Mouse (Mus musculus) kidney, embryonic 14.5 days (tissue): ENCODE results near the gene Prkacb. TPM values are rescaled to one million over a fixed set of nuclear protein-coding genes. Genes with fewer than 3 reads are reported as not detected.

Experiments used
- ATAC-seq: fragments of 200-750 bp; cut with Nextera tagmentation; 2 replicates; pipeline ENCODE4 v1.8.0; 2017; ENCODE audit warnings: moderate number of reproducible peaks, mild to moderate bottlenecking, moderate TSS enrichment, moderate library complexity; ENCODE audit not compliant: low FRiP score, low TSS enrichment
- H3K27ac ChIP-seq: fragments of 300-500 bp; sonication (generic); 2 replicates; pipeline ENCODE4 v1.5.1; 2014; ENCODE audit warnings: low read depth, mild to moderate bottlenecking, low read length, moderate library complexity, mixed read lengths
- H3K27me3 ChIP-seq: fragments of 300-500 bp; sonication (generic); 2 replicates; pipeline ENCODE4 v1.6.1; 2014; ENCODE audit warnings: mild to moderate bottlenecking, low read length; ENCODE audit not compliant: control insufficient read depth, insufficient read depth
- H3K36me3 ChIP-seq: fragments of 300-500 bp; sonication (generic); 2 replicates; pipeline ENCODE4 v1.6.1; 2014; ENCODE audit warnings: low read length, mixed read lengths; ENCODE audit not compliant: control insufficient read depth, insufficient read depth
- H3K4me1 ChIP-seq: fragments of 300-500 bp; sonication (generic); 2 replicates; pipeline ENCODE4 v1.6.1; 2014; ENCODE audit warnings: low read length, mixed read lengths; ENCODE audit not compliant: control insufficient read depth, insufficient read depth
- H3K4me2 ChIP-seq: fragments of 300-500 bp; sonication (generic); replicated peaks from 2 replicates; pipeline ENCODE4 v1.6.1; 2014; ENCODE audit warnings: low read depth, mild to moderate bottlenecking, low read length
- H3K4me3 ChIP-seq: fragments of 300-500 bp; sonication (generic); 2 replicates; pipeline ENCODE4 v1.5.1; 2014; ENCODE audit warnings: mild to moderate bottlenecking, low read length
- H3K9ac ChIP-seq: fragments of 300-500 bp; sonication (generic); 2 replicates; pipeline ENCODE4 v1.6.1; 2014; ENCODE audit warnings: low read depth, mild to moderate bottlenecking, low read length, moderate library complexity
- H3K9me3 ChIP-seq: fragments of 300-500 bp; sonication (generic); 2 replicates; pipeline ENCODE4 v1.6.1; 2016; ENCODE audit warnings: low read length; ENCODE audit not compliant: control insufficient read depth
- WGBS: fragments of 180-500 bp; shearing (Covaris S2); extraction: QIAGEN DNeasy Blood & Tissue Kit; methylation state at CpG from one replicate; pipeline ENCODE4 v1.1.7; 2014; 5-methylcytosine and 5-hydroxymethylcytosine counted together
- polyA plus RNA-seq: library from polyadenylated mRNA; unstranded; fragments of >200 nt; fragmentation: Nextera tagmentation; extraction: Ambion mirVana; gene quantifications from 2 replicates; pipeline ENCODE4 v1.2.1, GENCODE M21; 2014

Gene Prkacb
- 29.3 and 65.2 TPM in 2 replicates for polyA plus RNA-seq

DNA sequence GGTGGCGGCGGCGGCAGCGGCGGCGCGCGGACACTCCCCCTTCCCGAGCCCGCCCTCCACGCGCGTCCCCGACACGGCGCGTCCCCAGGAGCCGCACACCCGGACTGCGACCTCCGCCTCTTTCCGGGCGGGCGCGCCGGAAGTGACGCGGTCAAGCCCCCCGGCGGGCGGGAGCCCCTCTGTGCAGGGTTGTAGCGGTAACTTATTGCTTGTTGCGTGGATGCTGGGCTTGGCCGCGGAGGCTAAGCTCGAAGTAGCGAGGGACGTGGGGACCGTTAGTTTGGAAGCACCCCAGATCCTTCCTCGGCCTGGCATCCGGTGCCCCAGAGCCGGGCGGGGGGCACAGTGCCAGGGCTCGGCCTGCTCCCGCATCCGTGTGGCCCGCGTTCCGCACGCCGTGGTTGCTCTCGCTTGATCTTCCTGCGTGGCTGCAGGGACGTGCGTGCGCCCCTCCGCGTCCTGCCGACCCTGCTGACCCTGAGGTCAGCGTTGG is at the start of gene Prkacb:
Prkacb (minus strand) TSS at position 90 of the 493 bp plus-strand sequence.
- Histone ChIP-seq H3K4me1 (peaks cover 6% of the 10 kb centered on the region; the same call in 1 of the 2 replicates), H3K9me3 (no peaks in the 10 kb centered on the region), H3K4me3 (peak within 1 kb of the TSS; percentile 97), H3K9ac (peak within 1 kb of the TSS; percentile 97), H3K27ac (peak within 1 kb of the TSS; percentile 93), H3K27me3 (no peaks in the 10 kb centered on the region), H3K36me3 (peaks cover 3% of the 10 kb centered on the region; the same call in 1 of the 2 replicates), H3K4me2 (peak within 1 kb of the TSS; percentile 83)
- under 1% methylated on average over 32 of the region's 60 CpGs for WGBS
- ATAC-seq, result peak; percentile 98

DNA sequence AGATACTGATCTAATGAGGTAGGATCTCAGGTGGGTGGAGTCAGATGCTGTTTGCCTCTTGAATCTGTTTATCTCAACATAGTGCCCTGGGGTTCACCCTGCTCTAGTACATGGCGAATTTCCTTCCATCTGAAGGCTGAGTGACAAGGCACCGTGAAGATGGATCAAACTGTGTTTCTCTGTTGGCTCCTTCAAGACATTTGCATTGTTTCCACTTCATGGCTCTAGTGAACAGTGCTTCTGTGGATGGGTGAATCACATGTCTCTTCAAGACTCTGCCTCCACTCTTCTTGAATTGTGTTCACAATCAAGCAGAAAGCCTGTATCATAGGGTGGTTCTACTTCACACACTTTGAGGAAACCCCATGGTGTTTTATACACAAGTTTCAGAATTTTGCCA is 47.5 kb upstream of the Prkacb start:
- Histone ChIP-seq H3K4me2 (no peak overlapping the region), H3K36me3 (no peaks in the 10 kb centered on the region), H3K4me1 (no peaks in the 10 kb centered on the region), H3K27ac (no peak overlapping the region), H3K9ac (no peak overlapping the region), H3K4me3 (no peak overlapping the region), H3K27me3 (no peaks in the 10 kb centered on the region), H3K9me3 (no peaks in the 10 kb centered on the region)
- ATAC-seq, result no peak
- 83% methylated on average over 2 of the region's 2 CpGs for WGBS

DNA sequence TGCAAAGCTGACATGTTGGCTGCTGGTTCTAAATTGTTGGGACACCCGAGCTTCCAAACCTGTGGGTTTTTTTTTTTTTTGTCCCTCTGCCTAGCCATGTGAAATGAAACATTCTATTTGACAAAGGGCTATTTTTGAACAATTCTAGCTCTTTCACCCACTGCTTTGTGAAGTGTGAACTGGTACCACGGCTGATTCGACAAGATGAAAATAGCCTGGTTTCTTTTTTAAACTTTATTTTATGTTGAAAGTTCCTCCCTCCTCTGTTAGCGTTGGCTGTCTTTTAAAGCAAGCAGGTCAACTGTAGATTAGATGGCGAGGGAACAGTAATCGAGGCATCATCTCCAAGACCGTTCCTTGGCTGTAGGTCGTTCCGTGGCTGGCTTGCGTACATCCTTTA is 44.6 kb upstream of the Prkacb start:
- no peak for ATAC-seq
- Histone ChIP-seq H3K27me3 (peaks cover 5% of the 10 kb centered on the region; the same call in 1 of the 2 replicates), H3K27ac (no peak overlapping the region), H3K4me2 (no peak overlapping the region), H3K4me3 (no peak overlapping the region), H3K9me3 (no peaks in the 10 kb centered on the region), H3K4me1 (no peaks in the 10 kb centered on the region), H3K9ac (no peak overlapping the region), H3K36me3 (no peaks in the 10 kb centered on the region)
- 89% methylated on average over 10 of the region's 10 CpGs for WGBS

DNA sequence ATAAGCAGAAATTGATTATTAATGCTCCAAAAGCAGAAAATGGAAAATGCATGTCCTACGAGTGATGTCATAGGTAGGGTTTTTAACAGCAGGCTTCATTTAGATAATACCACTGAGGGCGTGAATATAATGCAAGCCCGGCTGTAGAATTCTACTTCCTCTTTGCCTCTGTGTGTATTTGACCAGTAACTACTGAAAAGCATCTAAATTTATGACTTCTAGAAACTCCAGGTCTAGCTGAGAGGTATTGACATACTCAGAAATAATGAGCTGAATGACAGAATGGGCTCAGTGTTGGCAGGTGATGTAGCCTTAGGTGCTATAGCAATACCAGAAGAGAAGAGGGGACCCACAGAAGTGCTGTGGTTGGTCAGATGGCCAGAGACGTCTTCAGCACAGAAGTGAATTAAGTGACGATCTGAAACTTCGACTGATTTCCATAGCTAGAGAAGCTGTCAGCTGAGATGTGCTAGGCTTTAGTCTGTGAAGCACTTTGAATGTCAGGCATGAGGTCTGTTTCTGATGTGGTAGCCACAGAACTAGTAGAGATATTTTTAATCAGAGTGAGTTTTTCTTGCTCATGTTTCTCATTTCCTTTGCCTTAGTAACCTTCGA is 41.8 kb upstream of the Prkacb start:
- H3K9ac ChIP-seq, result no peak overlapping the region

DNA sequence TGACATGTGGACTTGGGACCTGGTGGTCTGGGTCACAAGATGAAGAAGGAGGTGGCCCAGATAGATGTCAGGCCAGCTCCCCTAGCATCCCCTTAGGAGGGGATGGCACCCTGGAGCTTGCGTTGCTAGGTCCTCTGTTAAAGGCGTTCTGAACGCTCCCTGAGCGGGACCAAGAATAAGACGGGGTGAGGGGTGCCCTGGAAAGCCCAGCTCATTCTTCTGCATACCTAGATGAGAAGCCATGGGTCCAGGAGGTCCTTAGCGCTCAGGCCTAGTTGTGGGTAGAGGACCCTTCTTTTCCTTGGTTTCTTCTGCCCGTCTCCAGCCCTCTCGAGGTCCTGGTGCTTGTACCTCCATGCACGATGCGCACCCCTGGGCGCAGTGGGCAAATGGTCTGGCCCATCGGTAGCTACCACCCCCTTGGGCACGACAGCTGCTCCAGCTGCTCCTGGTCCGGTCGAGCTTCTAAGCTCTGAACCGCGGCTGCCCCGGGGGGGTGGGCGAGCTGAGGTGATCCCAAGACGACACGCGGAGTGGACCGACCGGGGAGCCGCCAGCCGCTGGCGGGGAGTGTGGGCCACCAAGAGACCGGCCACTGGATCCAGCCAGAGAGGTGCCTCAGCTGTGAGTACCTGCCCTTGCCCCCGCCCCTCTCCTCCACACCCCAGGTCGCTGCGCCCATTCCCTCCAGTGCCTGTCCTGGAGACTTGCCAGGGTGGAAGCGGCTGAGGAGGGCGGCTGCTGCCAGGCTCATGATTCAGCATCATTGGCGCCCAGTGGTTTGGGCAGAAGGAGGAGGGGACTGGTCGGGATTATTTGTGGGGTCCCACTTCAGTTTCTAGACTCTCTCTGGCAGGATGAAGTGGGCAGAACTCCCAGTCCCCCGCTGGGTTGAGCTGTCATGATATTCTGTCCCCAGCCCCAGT is 39.4 kb upstream of the Prkacb start, which contains the start of gene Ttll7:
Ttll7 (plus strand) TSS at position 402 of the 926 bp plus-strand sequence.
- H3K9ac ChIP-seq, result peak within 1 kb of the TSS; percentile 65
- no peaks in the 10 kb centered on the region for H3K9me3 ChIP-seq
- peak within 1 kb of the TSS; percentile 57 for H3K4me3 ChIP-seq
- peak within 1 kb of the TSS; percentile 66 for H3K4me2 ChIP-seq
- peaks cover 5% of the 10 kb centered on the region; the same call in 1 of the 2 replicates for H3K27me3 ChIP-seq
- no peaks in the 10 kb centered on the region for H3K36me3 ChIP-seq
- no peak within 1 kb of the TSS for H3K27ac ChIP-seq
- no peaks in the 10 kb centered on the region for H3K4me1 ChIP-seq
- peak; percentile 99 for ATAC-seq
- 1% methylated on average over 35 of the region's 36 CpGs for WGBS

More for the DNA sequence above, 41.8 kb upstream of the Prkacb start:
- Histone ChIP-seq H3K36me3 (no peaks in the 10 kb centered on the region), H3K9me3 (no peaks in the 10 kb centered on the region), H3K27ac (no peak overlapping the region), H3K4me3 (no peak overlapping the region), H3K27me3 (peaks cover 5% of the 10 kb centered on the region; the same call in 1 of the 2 replicates), H3K4me1 (no peaks in the 10 kb centered on the region), H3K4me2 (no peak overlapping the region)
- WGBS, result 89% methylated on average over 7 of the region's 7 CpGs
- no peak for ATAC-seq

DNA sequence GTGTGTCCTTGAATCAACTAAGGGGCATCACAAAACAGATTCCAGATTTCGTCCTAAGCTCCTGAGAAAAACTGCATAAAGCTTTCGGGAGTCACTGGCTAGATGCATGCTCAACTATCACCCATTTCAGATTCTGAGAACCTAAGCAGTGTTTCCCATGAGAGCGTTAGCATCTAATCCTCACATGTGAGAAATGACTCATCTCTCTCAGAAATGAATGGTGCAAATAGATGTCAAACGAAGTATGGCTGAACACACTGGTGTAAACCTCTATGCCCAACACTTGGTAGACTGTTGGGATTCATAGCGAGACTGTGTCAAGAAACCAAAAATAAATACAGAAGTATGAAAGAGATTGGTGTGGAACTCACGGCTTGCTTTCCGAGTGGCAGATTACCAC is 36.6 kb upstream of the Prkacb start:
- no peaks in the 10 kb centered on the region for H3K4me1 ChIP-seq
- no peak overlapping the region for H3K9ac ChIP-seq
- no peaks in the 10 kb centered on the region for H3K36me3 ChIP-seq
- WGBS, result 91% methylated on average over 7 of the region's 7 CpGs
- no peak overlapping the region for H3K27ac ChIP-seq
- H3K4me3 ChIP-seq, result no peak overlapping the region
- H3K27me3 ChIP-seq, result peaks cover 5% of the 10 kb centered on the region; the same call in 1 of the 2 replicates
- H3K9me3 ChIP-seq, result no peaks in the 10 kb centered on the region
- no peak overlapping the region for H3K4me2 ChIP-seq
- ATAC-seq, result no peak

DNA sequence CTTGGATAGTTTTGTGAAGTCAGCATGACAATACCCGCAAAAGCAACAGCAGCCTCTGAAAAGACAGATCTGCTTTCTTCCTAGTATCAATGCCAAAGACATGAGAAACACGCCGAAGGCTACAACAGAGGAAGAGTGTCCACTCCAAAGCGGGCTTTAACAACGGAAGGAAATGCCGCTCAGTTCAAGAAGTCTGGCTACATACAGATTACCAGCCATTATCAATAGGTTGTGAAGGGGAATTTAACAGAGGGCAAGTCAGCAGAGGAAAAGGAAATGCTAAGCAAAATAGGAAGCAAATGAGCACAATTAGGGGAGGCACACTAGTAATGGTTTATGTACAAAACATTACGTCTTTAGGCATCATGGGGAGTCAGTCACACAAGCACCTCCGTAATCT is 35.3 kb upstream of the Prkacb start:
- ATAC-seq, result no peak
- H3K4me3 ChIP-seq, result no peak overlapping the region
- H3K27me3 ChIP-seq, result no peaks in the 10 kb centered on the region
- H3K4me2 ChIP-seq, result no peak overlapping the region
- H3K9me3 ChIP-seq, result no peaks in the 10 kb centered on the region
- WGBS, result 86% methylated on average over 8 of the region's 8 CpGs
- H3K9ac ChIP-seq, result no peak overlapping the region
- no peaks in the 10 kb centered on the region for H3K36me3 ChIP-seq
- H3K4me1 ChIP-seq, result no peaks in the 10 kb centered on the region
- H3K27ac ChIP-seq, result no peak overlapping the region

DNA sequence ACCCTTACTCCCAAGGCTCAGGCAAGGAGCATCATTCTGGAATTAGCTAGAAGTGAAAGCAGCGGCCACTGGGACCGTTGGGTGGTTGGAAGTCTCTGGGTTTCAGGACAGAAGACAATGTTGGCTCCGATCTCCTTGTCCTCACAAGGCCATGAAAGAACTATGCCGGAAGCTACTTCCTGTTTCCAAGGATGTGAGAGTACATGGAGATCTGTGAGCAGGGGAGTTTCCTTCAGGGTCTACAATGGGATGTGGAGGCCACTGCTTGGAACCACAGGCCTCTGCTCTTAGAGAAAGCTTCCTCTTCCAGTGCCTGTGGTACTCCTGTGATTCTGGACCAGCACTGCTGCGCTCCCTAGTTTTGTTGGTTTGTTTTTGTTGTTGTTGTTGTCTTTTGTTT is 33.4 kb upstream of the Prkacb start:
- WGBS, result 86% methylated on average over 5 of the region's 5 CpGs
- no peaks in the 10 kb centered on the region for H3K9me3 ChIP-seq
- H3K9ac ChIP-seq, result no peak overlapping the region
- no peaks in the 10 kb centered on the region for H3K27me3 ChIP-seq
- H3K36me3 ChIP-seq, result no peaks in the 10 kb centered on the region
- no peaks in the 10 kb centered on the region for H3K4me1 ChIP-seq
- no peak overlapping the region for H3K4me2 ChIP-seq
- ATAC-seq, result no peak
- H3K27ac ChIP-seq, result no peak overlapping the region
- H3K4me3 ChIP-seq, result no peak overlapping the region
